Mouse (Mus musculus): Measurements from ENCODE around the gene Wnt8b.

GRCm38 (mm10) chr19:44513921-44514482, 20.7 kb downstream of the Wnt8b start:
- TF ChIP-seq CTCF (IDR thresholded peaks at IDR 0.05; ENCODE audit: extremely low read depth, insufficient read length, insufficient replicate concordance, low read depth, low read length) (no peak), POLR2A (IDR thresholded peaks at IDR 0.05; ENCODE audit: low read depth, low read length) (no peak)

All from small intestine, adult 2 months (tissue).